Mouse (Mus musculus) lung, postnatal 25 days (tissue): ENCODE results near the gene Tipin.
"Not testable (repeated sequence)": the region's sequence is repeated elsewhere in the genome, so short reads cannot be mapped to it uniquely, and the experiment has no call there.

Source experiments
- DNase-seq: peaks from one replicate; pipeline ENCODE4 v3.0.0; 2022; ENCODE audit warnings: low spot score

Gene Tipin

DNA sequence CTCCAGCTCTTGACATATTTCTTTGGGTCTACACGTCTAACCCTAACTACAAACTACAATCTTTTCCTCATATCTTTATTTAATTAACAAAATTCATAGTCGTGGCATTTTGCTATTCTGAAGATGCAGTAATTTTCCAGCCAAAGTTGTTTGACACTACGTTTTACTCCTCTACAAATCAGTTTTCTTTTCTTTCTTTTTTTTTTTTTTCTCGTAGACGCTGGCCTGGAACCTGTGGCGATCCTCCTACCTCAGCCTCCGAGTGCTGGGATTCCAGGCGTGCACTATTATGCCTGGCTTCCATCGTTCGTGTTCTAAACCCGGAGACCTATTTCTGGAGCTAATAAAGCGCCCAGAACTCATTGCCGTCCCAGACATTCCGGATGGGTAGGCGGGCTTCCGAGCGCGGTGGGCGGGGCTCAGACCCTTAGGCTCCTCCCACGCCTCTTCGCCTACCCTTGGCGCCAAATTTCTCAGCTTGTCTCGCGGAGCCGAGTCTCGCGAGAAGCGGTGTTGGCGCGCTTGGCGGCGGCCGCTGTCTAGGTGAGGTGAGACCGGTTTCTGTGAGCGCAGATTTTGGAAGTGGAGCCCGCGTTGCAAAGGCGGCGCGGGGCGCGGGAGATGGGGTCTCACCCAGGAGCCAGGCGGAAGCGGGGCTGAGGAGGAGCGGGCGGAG lies at the start of gene Tipin:
Tipin (plus strand) TSS at position 477 of the 676 bp plus-strand sequence.
- DNase-seq: peak; percentile 94

DNA sequence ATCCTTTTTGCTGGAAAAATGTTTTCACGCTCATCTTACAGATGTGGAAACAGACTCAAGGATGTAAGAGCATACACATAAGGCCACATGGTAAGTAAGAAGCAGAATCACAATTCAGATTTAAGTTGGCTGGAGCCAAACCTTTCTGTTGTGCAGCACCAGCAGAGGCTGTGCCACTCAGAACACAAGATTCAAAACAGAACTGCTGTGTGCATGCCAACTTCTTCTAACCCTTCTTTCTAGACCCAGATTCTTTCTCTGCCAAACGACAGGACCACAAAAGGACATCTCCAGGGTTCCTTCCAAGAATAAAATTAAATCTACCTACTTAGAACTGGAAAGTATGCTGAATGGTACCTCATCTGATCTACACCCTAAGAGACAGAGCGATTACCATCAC lies 49.7 kb upstream of the Tipin start:
- no peak for DNase-seq

DNA sequence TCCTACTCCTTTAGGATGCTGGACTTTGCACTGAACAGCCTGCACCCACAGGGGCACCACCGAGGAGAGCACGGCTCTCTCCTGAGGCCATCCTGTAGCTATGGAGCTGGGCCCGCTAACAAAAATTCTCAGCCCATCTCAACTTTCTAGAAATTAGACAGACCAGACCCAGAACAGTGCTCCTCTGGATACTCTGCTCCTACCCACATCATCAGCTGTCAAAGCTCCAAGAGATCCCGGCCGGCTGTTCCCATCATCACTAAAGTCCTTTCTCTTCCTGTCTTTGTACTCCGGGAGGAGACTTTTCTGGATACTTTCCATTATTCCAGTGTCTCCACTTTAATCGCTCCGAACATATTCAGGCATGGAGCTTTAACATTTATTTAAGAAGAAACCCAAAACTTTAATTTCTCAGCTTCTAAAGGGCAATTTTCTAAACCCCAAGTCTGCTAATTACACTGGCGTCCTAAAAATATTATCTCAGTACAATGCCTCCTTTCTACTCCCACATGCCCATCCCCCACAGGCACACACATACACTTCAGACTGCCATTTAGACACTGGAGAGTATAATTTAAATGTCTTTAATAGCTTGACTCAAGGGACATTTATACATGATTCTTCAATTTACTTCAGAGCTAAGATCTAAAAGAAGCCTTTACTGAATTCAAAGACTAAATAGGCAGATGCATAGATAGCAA lies 49.0 kb upstream of the Tipin start:
- DNase-seq: no peak

DNA sequence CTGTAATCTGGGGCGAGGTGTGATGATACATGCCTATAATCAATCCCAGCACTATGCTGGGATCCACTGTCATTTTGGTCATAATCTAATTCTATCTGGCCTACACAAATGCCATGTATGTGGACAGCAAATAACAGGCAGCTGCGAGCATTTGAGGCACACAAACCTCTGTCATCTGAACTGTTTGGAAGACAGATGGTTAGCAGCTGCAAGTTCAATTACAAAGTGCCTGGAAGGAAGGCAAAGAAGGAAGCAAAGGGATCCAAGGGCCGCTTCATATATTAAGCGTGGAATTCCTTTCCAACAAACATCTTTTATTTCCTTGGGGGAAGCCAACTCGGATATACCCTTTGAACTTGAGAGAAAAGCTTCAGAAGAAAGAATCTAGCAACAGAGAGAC lies 47.7 kb upstream of the Tipin start:
- DNase-seq: no peak

DNA sequence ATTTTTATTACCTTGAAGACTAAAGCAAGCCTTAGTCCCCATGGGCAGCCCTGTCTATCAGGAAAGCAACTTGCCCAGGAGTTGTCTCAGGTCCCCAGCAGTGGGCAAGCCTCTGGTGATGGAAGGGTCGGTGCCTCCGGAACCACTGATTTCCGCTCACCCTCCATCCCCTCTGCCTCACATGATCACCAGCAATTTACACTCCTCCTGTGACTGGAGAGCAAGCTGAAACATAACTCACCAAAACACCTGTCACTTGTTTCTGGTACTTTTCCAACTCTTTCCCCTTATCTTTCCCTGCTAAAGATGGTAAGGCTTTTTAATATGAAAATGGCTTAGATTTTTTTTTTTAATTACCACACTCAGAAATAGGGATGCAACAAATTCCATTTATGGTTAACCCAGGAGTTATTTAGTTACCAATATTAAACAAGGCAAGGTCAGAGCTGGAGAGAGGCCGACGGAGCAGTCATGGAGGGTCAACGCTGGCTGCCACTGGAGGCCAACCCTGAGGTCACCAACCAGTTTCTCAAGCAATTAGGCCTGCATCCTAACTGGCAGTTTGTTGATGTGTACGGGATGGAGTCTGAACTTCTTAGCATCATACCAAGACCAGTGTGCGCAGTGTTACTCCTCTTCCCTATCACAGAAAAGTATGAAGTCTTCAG lies 46.5 kb upstream of the Tipin start, which contains the start of gene Uchl4:
Uchl4 (plus strand) TSS at position 434 of the 668 bp plus-strand sequence.
- no peak for DNase-seq

DNA sequence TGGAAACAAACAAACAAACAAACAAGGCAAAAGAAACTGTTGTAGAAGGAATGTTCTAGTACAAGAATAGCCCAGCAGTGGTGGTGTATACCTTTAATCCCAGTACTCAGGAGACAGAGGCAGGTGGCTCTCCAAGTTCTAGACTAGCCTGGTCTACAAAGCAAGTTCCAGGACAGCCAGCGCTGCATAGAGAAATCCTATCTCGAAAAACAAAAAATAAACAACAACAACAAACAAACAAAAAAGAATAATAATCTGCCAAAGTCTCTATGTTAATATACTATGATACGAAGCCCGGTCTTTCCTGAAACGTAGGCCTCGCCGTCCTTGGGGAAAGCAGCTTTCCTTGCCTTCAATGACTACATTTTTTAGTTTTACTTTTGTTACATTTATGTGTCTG lies 45.3 kb upstream of the Tipin start:
- DNase-seq: no peak

DNA sequence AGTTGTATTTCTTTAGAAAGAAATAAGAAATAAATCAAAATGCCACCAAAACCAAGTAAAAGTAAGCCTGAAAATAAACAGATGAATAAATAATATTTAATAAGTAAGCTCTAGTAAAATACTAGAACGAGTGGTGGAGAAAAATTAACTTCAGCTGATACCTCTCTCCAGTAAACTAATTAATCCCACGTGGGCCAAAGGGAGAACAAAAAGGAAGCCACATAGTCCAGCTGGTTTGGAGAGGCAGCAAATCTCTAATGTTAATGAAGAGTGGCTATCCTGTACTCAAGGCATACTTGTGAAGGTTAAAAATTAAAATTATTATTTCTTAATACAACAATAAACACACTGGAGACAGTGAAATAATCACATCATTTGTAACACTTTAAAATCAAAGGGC lies 41.3 kb upstream of the Tipin start:
- no peak for DNase-seq

DNA sequence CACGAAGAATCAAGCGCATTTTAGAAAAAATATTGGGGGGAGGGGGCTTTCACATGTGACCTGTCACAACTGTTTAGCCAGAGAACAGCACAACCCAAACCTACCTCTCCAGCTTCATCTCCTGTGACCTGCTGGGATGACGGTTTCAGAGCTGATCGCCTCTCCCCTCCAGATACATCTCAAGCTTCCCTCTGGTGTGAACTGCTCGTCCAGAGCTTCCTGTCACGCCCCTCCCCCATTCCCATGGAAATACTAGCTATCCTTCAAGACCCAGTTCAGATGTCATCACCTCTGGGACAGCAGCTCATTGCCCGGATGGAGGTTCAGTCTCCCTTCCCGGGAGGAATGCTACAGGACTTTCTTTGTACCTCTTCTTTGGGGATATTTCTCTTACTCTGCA lies 40.7 kb upstream of the Tipin start:
- DNase-seq: no peak

DNA sequence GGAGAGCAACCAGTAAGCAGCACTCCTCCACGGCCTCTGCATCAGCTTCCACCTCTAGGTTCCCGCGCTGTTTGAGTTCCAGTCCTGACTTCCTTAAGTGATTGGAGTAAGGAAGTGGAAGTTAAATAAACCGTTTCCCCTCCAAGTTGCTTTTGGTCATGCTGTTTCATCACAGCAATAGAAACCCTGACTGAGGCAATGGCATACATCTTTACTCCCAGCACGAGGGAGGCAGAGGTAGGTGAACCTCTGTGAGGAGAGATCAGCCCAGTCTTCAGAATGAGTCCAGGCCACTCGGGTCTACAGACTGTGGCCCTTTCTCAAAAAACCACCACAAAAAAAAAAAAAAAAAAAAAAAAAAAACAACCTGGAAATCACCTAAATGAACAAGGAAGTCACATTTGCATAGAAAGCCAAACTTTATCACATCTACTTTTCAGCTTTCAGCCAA lies 39.0 kb upstream of the Tipin start:
- DNase-seq: peak; percentile 50

DNA sequence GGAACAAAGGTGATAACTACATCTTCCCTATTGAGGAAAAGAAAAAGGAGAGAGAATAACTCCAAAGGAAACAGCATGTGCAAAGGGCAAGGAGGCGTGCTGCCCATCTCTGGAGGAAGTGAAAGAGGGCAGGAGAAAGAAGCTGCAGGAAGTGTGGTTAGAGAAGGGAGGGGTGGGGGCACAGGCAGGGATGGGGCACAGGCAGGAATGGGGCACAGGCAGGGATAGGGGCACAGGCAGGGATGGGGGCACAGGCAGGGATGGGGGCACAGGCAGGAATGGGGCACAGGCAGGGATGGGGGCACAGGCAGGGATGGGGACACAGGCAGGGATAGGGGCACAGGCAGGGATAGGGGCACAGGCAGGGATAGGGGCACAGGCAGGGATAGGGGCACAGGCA lies 32.0 kb upstream of the Tipin start:
- no peak for DNase-seq

DNA sequence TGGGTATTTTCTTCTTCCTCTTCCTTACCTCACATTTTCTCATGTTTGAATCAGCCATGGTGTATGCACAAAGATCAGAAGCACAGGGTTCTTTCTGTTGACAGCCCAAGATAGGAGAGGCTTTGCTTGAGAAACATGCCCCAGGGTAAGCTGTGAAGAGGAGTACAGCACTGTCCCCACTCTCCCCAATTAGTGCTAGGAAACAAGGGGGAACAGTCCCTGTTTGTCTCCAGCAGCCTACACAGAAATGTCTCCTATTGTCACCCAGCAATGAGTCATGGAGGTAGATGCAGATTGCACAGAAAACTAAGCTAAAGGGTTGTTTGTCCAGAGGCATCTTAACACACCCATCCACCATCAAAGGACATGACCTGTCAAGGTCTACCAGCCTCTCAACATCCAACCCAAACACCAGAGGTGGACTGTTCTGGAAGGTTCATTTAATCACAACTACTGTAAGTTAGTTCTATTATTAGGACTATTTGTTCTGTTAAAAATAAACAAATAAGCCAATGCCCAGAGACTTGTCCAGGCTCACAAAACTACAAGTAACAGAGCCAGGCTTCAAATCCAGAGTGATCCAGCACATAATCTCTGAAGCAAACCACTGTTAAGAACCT lies 31.2 kb upstream of the Tipin start:
- DNase-seq: no peak

DNA sequence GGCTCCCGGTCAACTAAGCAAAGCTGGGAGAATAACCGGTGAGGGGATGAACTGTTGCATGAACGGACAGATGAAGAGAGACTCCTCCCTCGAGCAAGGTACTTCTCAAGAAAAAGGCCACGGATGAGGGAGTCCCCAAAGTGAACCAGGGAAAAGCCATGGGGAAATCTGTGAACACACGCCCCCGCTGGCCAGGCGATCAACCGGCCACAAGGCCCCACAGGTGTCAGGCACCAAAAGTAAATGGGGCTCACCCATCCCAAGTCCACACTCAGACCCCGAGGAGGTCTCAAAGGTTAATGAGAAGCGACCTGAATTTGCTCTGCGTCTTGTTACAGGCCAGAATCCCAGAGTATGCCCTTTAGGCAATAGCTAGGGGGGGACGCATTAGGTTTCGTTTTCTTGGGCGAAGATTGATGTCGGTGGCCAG lies 28.8 kb upstream of the Tipin start:
- peak; percentile 35 for DNase-seq

DNA sequence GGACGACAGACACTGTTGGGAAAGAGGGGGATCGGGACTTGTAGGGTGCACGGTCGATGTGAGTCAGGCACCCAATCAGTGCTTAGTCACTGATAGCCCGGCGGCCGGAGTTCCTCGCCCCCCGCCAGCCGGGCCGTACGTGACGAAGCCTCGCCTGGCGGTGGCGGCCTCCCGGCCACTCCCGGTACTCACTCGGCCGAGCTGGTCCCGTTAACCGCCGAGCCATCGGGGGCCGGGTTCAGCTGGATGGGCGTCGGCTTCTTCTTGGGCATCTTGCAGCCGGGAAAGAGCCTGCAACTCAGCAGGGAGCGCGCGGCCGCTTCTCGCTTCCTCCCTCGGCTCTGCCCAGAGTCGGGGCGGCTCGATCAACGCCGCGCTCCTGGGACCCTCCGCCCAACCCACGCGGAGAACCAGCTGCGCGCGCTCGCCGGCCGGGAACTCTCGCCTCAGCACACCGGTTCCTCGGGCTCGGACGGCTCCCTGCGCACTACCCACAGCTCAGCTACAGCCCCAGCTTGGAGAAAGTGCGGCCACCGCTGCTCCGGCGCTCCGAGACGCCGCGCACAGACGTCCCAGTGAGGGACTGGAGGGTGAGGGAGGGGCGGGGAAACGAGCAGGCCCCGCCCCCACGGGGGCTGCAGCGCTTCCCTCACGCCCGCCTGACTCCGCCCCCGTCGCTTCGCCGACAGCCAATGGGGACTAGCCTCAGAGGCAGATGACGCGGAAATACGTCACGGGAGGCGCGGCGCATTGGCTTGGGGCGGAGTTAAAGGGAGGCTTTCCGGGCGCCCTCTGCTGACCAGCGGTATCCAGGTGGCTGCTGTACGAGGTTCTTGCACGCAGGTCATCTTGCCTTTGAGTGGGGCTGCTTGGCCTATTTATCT lies 28.1 kb upstream of the Tipin start, which contains the start of gene Map2k1:
Map2k1 (minus strand) TSS at position 611 of the 884 bp plus-strand sequence.
- DNase-seq: peak; percentile 100

DNA sequence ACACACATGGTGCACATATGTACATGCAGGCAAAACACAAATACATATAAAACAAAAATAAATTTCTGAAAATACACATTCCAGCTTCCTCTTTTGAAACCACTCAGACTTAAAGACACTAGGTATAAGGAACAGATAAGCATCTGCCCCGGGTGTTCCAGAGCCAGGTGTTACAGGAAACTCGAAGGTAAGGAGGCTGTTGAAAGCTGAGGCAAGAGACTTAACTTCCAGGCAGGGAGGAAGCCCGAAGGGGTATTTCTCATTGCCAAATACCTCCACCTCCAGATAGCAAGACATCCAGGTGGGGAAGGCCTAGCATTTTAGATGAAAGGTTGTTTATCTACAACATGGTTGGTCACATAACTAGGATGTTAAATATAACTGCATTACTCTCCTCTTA lies 26.0 kb upstream of the Tipin start:
- no peak for DNase-seq

DNA sequence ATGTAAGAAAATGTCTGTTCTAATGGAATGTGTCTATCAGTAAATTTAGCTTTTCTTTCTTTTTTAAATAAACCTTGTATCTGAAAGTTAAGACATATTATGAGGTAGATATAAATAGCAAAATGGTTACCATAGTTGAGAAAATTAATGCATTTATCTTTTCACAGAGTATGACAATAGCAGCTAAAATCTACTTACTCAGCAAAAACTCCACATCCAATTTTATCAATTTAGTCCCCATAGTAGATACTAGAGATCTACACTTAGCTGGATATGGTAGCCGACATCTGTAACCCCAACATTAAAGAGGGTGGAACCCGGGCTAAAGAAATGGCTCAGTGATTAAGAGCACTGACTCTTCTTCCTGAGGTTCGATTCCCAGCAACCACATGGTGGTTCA lies 25.2 kb upstream of the Tipin start:
- DNase-seq: no peak

DNA sequence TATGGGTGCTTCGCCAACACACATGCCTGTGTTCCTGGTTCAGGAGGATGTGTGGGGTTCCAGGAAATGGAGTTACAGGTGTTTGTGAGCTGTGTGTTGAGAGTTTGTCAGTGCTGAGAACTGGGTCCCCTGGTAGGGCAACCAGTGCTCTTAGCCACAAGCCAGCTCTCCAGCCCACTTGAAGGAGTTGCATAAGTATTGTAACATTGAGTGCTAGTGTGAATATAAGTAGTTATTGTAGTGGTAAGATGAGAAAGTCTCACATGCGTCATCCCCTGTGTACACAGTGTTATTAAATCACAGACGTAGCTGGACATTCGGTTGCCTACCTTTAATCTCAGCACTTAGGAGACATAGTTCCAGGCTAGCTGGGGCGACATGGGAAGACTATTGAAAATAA lies 21.5 kb upstream of the Tipin start:
- peak; percentile 83 for DNase-seq

DNA sequence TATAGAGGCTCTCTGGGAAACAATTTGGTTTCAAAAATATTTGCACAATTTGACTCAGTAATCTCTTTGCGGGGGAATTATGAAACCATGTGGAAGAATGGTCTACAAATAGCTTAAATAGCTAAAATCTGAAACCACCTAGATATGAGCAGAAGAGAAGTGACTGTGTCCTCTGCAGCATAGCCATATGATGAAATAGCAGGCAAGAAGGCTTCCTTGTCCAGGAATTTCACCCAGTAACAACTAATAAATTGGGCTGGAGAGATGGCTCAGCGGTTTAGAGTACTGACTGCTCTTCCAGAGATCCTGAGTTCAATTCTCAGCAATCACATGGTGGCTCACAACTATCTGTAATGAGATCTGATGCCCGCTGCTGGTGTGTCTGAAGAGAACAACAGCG lies 20.4 kb upstream of the Tipin start:
- DNase-seq: no peak

DNA sequence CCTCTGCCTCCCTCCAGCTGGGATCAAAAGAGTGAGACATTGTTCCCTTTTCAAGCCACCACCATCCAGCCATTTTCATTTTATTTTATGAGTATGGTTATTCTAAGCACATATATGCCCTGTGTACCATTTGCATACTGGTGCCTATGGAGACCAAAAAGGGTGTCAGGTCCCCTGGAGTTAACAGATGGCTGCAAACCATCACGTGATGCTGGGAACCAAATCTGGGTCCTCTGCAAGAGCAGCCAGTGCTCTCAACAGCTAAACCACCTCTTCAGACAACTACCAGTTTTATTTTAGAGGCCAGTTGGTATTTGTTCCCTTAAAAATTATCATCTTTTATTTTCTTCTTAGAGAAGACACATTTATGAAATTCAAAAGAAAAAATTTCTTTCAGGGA lies 16.6 kb upstream of the Tipin start:
- no peak for DNase-seq

DNA sequence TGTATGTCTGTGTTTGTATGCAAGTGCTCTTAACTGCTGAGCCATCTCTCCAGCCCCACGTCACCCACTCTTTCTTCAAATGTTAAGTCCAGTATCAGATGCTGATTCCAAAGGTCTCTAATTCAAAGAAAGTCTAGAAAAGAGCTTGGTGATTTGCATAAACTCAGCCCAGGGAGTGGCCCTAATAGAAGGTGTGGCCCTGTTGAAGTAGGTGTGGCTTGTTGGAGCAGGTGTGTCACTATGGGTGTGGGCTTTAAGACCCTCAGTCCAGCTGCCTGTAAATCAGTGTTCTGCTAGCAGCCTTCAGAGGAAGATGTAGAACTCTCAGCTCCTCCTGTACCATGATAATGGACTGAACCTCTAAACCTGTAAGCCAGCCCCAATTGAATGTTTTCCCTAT lies 14.2 kb upstream of the Tipin start:
- DNase-seq: no peak

DNA sequence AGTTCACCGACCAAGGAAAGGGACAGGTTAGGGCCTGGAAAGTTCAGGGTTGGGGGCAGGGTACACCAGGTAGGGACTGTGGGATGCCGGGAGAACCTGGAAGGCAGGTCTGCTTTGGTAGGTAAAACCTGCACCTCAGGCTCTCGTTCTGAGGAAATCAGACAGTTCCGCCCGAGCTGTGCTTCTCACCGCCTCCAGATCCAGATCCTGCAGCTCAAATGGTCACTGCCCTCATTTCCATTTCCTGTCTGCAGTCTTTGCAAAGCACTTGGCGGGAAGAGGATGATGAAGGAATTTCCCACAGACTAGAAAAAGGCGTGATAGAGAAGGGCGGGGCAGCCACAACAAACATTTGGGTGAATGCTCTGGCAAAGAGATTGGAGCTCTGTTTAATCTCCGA lies 13.2 kb upstream of the Tipin start:
- DNase-seq: no peak

DNA sequence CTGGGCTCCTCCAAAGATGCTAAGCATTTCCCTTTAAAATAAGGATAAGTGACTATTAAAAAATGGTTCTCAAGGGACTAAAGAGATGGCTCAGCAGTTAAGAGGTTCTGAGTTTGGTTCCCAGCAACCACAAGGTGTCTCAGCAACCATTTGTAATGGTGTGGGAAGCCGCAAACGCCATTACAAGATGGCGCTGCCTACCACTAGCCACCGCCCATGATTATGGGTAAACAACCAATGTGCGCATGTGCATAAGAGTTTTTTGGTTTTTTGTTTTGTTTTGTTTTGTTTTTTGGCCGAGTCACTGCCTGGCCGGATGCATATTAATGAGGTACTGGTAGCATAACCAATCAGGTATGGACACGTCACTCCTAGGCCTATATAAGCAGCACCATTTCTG lies 12.5 kb upstream of the Tipin start:
- not testable (repeated sequence) for DNase-seq

DNA sequence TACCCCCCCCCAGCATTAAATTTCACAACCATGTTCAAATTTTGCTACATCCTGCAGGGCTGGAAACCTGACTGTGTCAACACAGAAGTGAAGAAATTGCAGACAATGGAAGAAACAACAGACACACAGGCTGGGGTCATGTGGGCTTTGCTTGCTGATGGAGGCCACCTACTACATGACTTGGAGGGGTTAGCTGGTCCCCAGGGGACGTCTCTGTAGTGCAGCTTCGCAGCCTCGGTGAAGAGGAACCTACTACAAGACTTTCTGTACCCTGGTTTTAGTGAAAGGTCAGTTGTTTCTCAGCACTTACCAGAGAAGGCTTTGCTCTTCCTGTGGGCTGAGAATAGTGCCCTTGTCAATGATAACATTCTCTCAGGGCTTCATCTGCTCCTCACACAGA lies 10.1 kb upstream of the Tipin start:
- DNase-seq: no peak
